Mouse (Mus musculus): ENCODE results near the gene Cep295. TPM values are rescaled to one million over a fixed set of nuclear protein-coding genes. Genes with fewer than 3 reads are reported as not detected.
A peak's percentile ranks its signal among the peaks of the same experiment; 100 is the strongest.
"Not testable (repeated sequence)": the region's sequence is repeated elsewhere in the genome, so short reads cannot be mapped to it uniquely, and the experiment has no call there.

Gene Cep295
- polyA plus RNA-seq, 1 experiment from 2014 or later = 7.9 TPM

DNA sequence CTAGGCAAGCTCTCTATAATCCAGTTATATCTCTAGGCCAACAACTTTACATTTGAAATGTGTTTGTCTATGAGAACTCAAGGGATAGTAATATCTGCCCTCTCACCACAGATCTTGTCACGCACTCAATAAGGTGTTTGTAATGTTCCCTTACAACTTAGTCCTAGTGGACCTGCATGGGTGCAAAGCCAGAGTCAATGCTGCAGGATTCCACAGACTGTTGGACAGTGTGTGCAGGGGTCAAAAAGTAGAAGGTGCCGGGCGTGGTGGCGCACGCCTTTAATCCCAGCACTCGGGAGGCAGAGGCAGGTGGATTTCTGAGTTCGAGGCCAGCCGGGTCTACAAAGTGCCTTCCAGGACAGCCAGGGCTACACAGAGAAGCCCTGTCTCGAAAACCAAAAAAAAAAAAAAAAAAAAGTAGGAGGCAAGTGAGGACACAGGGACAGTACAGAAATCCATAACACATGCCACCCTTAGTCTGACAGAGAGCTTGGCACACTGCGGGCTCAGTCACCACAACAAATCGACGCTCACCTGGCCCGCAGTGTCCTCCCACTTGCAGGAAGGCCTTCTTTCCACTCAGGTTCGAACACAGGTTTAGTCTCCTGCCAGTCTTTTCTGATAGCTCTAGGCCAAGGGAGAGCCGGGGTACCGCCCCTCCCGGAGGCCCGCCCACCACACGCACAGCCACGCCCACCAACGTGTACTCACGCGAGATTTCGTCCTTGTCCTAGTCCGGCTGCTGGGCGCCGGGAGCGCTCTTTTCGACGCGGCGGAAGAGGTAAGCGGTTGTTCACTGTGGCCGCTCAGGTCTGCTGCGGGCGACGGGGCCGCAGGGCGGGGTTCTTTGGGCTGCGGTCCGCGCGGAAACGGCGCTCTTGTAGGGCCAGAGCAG lies 51.8 kb downstream of the Cep295 start, which contains the start of gene Taf1d:
TSS of gene Taf1d (plus strand) at position 712 of the 895 bp plus-strand sequence.
- H3K4me2 ChIP-seq = peak within 1 kb of the TSS; percentile 82
- peak within 1 kb of the TSS; percentile 68 for H3K4me3 ChIP-seq
- H3K4me1 ChIP-seq = peaks cover 38% of the 10 kb centered on the region
- H3K27me3 ChIP-seq (replicated peaks) = no peaks in the 10 kb centered on the region
- ATAC-seq (ENCODE audit: extremely low read depth, insufficient number of reproducible peaks, low FRiP score, low TSS enrichment) = peak; percentile 91
- H3K27ac ChIP-seq (replicated peaks) = peak within 1 kb of the TSS; percentile 89
- peaks cover 36% of the 10 kb centered on the region for H3K36me3 ChIP-seq
- H3K9ac ChIP-seq = peak within 1 kb of the TSS; percentile 90
- no peaks in the 10 kb centered on the region for H3K9me3 ChIP-seq
- 11% methylated on average over 45 of the region's 45 CpGs for WGBS

DNA sequence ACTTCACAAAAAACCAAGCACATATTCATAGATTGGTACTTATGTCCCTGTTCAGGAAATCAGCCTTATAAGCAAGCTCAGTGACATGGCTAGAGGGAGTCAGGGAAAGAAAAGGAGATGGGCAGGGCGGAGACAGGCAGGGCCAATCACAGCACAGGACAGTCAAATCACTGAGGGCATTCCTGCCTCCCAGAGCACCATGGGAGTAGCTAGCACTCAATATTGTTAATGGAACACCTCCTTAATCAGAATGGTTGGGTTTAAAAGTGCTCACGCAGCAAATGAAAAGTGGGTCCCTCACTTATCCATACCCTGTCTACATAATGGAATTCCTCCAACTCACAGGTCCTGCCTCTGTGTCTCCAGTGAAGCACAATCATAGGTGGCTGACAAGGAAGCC lies 54.7 kb downstream of the Cep295 start:
- no peak overlapping the region for H3K9ac ChIP-seq
- H3K36me3 ChIP-seq = peaks cover 7% of the 10 kb centered on the region
- H3K9me3 ChIP-seq = no peaks in the 10 kb centered on the region
- 69% methylated on average over 2 of the region's 2 CpGs for WGBS
- no peak overlapping the region for H3K4me3 ChIP-seq
- no peak overlapping the region for H3K4me2 ChIP-seq
- no peak for ATAC-seq (ENCODE audit: extremely low read depth, insufficient number of reproducible peaks, low FRiP score, low TSS enrichment)
- no peak overlapping the region for H3K27ac ChIP-seq (replicated peaks)
- peaks cover 21% of the 10 kb centered on the region for H3K4me1 ChIP-seq
- no peaks in the 10 kb centered on the region for H3K27me3 ChIP-seq (replicated peaks)

DNA sequence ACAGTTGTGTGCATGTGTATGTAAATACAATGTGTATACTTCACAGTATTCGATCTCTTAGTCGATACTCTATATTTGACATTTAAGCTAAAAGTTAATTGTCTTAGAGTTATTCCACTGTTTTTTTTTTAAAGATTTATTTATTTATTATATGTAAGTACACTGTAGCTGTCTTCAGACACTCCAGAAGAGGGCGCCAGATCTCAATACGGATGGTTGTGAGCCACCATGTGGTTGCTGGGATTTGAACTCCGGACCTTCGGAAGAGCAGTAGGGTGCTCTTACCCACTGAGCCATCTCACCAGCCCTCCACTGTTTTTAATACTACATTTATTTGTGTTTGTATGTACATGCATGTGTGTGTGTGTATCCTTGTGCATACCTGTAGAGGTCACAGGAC lies 55.6 kb downstream of the Cep295 start:
- not testable (repeated sequence) for ATAC-seq (ENCODE audit: extremely low read depth, insufficient number of reproducible peaks, low FRiP score, low TSS enrichment); H3K36me3 ChIP-seq; H3K9ac ChIP-seq; H3K27me3 ChIP-seq (replicated peaks); H3K4me2 ChIP-seq; H3K9me3 ChIP-seq; H3K4me3 ChIP-seq
- 83% methylated on average over 6 of the region's 6 CpGs for WGBS
- Histone ChIP-seq H3K27ac (replicated peaks) (peak overlapping the region; percentile 70; the same call in 1 of the 2 replicates), H3K4me1 (peaks cover 12% of the 10 kb centered on the region)

DNA sequence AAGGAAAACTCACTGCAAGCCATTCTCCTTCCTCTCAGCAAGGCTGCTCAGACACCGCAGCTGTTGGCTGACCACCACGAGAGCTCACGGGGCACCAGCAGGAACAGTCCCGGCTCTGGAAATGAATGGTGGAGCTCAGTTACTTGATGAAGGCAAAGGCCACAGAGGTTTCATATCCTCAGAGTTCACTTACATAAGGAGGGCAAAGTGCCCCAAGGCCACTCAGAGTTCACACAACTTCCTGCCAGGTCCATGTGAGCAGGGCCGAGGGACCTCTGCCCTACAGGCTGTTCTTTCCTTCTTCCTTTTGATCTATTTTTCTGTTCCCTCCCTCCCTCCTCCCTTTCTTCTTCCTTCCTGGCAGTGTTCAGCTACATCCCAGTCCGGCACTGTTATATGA lies 56.2 kb downstream of the Cep295 start:
- Histone ChIP-seq H3K4me1 (peaks cover 8% of the 10 kb centered on the region), H3K27me3 (replicated peaks) (no peaks in the 10 kb centered on the region), H3K36me3 (peaks cover 9% of the 10 kb centered on the region; the same call in 1 of the 2 replicates), H3K4me2 (peak overlapping the region; percentile 34), H3K4me3 (0 out of 2 replicates have a peak overlapping the region, but pooled peaks have one; percentile 1), H3K9ac (peak overlapping the region; percentile 34; the same call in 1 of the 2 replicates), H3K9me3 (no peaks in the 10 kb centered on the region), H3K27ac (replicated peaks) (peak overlapping the region; percentile 70)
- no peak for ATAC-seq (ENCODE audit: extremely low read depth, insufficient number of reproducible peaks, low FRiP score, low TSS enrichment)
- 59% methylated on average over 6 of the region's 6 CpGs for WGBS

DNA sequence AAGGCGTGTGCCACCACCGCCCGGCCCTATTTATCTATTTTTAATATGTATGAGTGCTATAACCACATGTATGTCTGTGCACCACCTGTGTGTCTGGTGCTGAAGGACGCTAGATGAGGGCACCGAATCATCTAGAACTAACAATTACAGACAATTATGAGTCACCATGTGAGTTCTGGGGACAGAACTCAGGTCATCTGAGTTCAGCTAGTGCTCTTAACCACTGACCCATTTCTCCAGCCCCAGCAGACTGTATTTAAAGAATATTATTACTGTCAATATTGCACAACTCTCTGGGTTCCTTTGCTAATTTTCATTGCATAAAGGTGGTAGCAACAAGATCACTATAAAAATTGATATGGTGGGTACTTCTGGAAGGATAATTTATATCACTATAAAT lies 57.5 kb downstream of the Cep295 start:
- Histone ChIP-seq H3K9me3 (no peaks in the 10 kb centered on the region), H3K4me2 (no peak overlapping the region), H3K4me1 (peaks cover 2% of the 10 kb centered on the region; the same call in 1 of the 2 replicates), H3K27ac (replicated peaks) (no peak overlapping the region), H3K4me3 (no peak overlapping the region), H3K36me3 (peaks cover 14% of the 10 kb centered on the region; the same call in 1 of the 2 replicates), H3K9ac (no peak overlapping the region), H3K27me3 (replicated peaks) (no peaks in the 10 kb centered on the region)
- WGBS = 87% methylated on average over 5 of the region's 5 CpGs
- no peak for ATAC-seq (ENCODE audit: extremely low read depth, insufficient number of reproducible peaks, low FRiP score, low TSS enrichment)

DNA sequence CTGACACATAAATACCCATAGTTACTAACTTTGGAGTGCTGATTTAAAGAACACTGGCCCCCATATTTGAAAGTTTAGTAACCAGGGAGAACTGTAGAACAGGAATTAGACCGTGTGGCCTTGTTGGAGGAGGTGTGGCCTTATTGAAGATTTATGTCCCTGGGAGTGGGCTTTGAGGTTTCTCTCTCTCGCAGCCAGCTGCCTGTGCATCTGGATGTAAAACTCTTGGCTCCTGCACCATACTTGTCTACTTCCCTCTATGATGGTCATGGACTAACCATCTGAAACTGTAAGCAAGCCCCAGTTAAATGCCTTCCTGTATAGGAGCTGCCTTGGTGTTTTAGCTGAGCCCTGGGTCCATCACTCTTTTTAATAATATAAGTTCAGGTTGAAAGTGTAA lies 59.1 kb downstream of the Cep295 start:
- 52% methylated on average over 2 of the region's 2 CpGs for WGBS
- H3K27me3 ChIP-seq (replicated peaks) = no peaks in the 10 kb centered on the region
- no peak for ATAC-seq (ENCODE audit: extremely low read depth, insufficient number of reproducible peaks, low FRiP score, low TSS enrichment)
- H3K4me1 ChIP-seq = no peaks in the 10 kb centered on the region
- H3K4me2 ChIP-seq = no peak overlapping the region
- H3K9ac ChIP-seq = no peak overlapping the region
- H3K9me3 ChIP-seq = no peaks in the 10 kb centered on the region
- H3K27ac ChIP-seq (replicated peaks) = no peak overlapping the region
- peaks cover 16% of the 10 kb centered on the region; the same call in 1 of the 2 replicates for H3K36me3 ChIP-seq
- no peak overlapping the region for H3K4me3 ChIP-seq

DNA sequence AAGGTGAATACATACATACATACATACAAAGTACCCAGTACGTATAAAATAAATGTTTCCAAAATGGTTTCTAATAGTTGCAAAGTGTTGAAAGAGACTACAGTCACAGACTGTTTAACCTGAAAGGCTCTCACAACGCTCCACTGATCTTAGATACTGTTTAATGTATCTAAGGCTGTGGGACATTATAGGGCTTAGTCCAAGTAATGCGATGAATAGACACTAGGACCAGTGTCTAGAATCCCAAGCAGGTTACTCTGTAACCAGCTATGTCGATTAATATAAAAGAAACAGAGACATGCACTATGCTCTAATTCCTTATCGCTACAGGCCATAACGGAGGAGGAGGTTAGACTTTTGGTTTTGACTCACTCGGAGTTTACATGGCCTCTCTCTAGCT lies 60.5 kb downstream of the Cep295 start:
- Histone ChIP-seq H3K4me1 (no peaks in the 10 kb centered on the region), H3K9me3 (no peaks in the 10 kb centered on the region), H3K4me3 (no peak overlapping the region), H3K27ac (replicated peaks) (no peak overlapping the region), H3K4me2 (no peak overlapping the region), H3K27me3 (replicated peaks) (no peaks in the 10 kb centered on the region), H3K36me3 (peaks cover 26% of the 10 kb centered on the region), H3K9ac (no peak overlapping the region)
- 82% methylated on average over 7 of the region's 7 CpGs for WGBS
- no peak for ATAC-seq (ENCODE audit: extremely low read depth, insufficient number of reproducible peaks, low FRiP score, low TSS enrichment)

DNA sequence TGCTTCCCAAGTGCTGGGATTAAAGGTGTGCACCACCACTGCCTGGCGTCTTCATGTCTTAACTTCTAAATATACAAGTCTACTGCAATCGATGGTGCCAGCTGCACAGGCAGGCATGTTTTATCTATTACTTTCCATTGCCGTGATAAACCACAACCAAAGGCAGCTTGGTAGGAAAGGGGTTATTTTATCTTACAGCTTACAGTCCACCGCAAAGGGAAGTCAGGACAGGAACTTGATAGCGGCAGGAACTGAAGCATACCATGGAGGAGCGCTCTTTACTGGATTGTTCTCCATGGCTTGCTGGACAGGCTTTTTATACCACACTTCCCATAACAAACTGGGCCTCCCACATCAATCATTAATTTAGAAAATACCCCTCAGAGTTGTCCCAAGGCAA lies 68.3 kb downstream of the Cep295 start:
- peaks cover 40% of the 10 kb centered on the region for H3K36me3 ChIP-seq
- 59% methylated on average over 6 of the region's 6 CpGs for WGBS
- H3K27ac ChIP-seq (replicated peaks) = no peak overlapping the region

DNA sequence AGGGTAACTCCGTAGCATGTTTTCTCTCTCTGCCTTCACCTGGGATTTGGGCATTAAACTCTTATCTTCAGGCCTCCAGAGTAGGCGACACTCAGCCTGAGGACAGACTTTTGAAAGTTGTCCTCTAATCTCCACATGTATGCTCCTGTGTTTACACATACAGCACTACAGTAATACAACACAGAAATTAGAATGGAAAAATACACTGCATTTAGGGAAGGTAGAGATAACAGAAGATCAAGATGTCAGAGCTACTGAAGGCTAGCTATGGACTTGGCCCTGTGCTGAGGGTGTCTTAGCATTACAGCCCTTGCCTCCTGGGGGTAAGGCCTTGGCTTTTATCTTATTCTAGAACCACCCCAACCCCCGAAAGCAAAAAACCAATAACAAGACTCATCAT lies 69.2 kb downstream of the Cep295 start:
- no peak for ATAC-seq (ENCODE audit: extremely low read depth, insufficient number of reproducible peaks, low FRiP score, low TSS enrichment)
- Histone ChIP-seq H3K27me3 (replicated peaks) (no peaks in the 10 kb centered on the region), H3K4me2 (no peak overlapping the region), H3K9ac (no peak overlapping the region), H3K36me3 (peaks cover 42% of the 10 kb centered on the region), H3K4me3 (no peak overlapping the region), H3K27ac (replicated peaks) (no peak overlapping the region), H3K4me1 (0 out of 2 replicates have a peak, but pooled peaks cover 4% of the 10 kb centered on the region), H3K9me3 (no peaks in the 10 kb centered on the region)
- WGBS = 75% methylated on average over 3 of the region's 3 CpGs

More for the DNA sequence above, 68.3 kb downstream of the Cep295 start:
- Histone ChIP-seq H3K9me3 (no peaks in the 10 kb centered on the region), H3K4me1 (0 out of 2 replicates have a peak, but pooled peaks cover 4% of the 10 kb centered on the region), H3K4me3 (no peak overlapping the region), H3K4me2 (no peak overlapping the region), H3K27me3 (replicated peaks) (no peaks in the 10 kb centered on the region), H3K9ac (no peak overlapping the region)
- no peak for ATAC-seq (ENCODE audit: extremely low read depth, insufficient number of reproducible peaks, low FRiP score, low TSS enrichment)

DNA sequence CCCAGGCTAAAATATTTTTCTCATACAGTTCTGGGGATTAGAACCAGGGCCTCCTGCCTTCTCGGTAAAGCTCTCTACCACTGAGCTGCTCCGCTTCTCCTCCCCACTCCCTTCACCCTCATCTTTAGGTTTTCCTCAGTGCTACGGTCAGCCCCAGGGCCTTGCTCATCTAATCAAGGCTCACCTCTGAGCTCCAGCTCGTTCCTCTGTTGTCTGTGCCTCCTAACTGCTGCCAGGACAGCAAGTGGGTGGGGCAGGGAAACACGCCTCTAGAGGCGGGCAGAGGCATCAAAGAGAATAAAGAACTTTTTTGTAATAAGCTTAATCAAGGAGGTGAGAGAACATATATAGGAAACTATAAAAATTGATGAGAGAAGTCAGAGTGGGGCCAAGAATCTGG lies 69.7 kb downstream of the Cep295 start:
- ATAC-seq (ENCODE audit: extremely low read depth, insufficient number of reproducible peaks, low FRiP score, low TSS enrichment) = no peak
- H3K4me3 ChIP-seq = no peak overlapping the region
- no peaks in the 10 kb centered on the region for H3K9me3 ChIP-seq
- H3K4me1 ChIP-seq = 0 out of 2 replicates have a peak, but pooled peaks cover 4% of the 10 kb centered on the region
- WGBS = 53% methylated on average over 6 of the region's 6 CpGs
- no peaks in the 10 kb centered on the region for H3K27me3 ChIP-seq (replicated peaks)
- no peak overlapping the region for H3K9ac ChIP-seq
- H3K4me2 ChIP-seq = no peak overlapping the region
- peaks cover 36% of the 10 kb centered on the region for H3K36me3 ChIP-seq
- H3K27ac ChIP-seq (replicated peaks) = no peak overlapping the region

DNA sequence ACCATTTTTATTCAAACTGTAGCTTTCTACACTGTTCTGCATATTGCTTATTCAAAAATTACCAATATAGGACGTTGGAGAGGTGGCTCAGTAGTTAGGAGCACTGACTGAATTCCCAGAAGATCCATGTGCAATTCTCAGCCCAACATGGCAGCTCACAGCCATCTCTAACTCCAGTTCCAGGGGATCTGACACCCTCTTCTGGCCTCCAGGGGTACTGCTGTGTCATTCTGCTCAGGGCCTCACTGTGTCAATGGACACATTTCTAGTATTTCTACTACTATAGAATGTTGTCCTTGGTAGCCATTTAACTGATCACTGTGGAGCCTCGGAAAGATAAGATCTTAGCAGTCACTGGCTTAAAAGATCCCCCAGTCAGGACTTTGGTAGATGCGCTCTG lies 72.1 kb downstream of the Cep295 start:
- ATAC-seq (ENCODE audit: extremely low read depth, insufficient number of reproducible peaks, low FRiP score, low TSS enrichment) = no peak
- Histone ChIP-seq H3K9ac (no peak overlapping the region), H3K36me3 (peaks cover 29% of the 10 kb centered on the region), H3K4me1 (peaks cover 10% of the 10 kb centered on the region), H3K27me3 (replicated peaks) (no peaks in the 10 kb centered on the region), H3K27ac (replicated peaks) (no peak overlapping the region), H3K9me3 (no peaks in the 10 kb centered on the region), H3K4me3 (no peak overlapping the region), H3K4me2 (no peak overlapping the region)
- WGBS = 56% methylated on average over 3 of the region's 3 CpGs
